In genomic region chr16:11984271-11984791, GRCm38 (mm10) we compare ENCODE assay signal across 9 mouse cellular contexts. TPM values are rescaled to one million over a fixed set of nuclear protein-coding genes. Genes with fewer than 3 reads are reported as not detected.
A peak's percentile ranks its signal among the peaks of the same experiment; 100 is the strongest.
DNase-seq lines count a peak whose midpoint lies in the region; ATAC-seq lines count a peak whose summit lies in the region.
"Had no signal": no experiment of that assay in that cellular context is flagged by ENCODE, and none has a peak within 500 bp of the region (broad histone marks: within the 10 kb centered on the region; RNA-seq: fewer than 3 reads in every experiment).

No protein-coding gene starts in this region.

- H3K9me3 ChIP-seq in midbrain, embryonic 12.5 days = no peaks in the 10 kb centered on the region

- peak overlapping the region; percentile 60 for H3K4me3 ChIP-seq in midbrain, embryonic 12.5 days

- peaks cover 22% of the 10 kb centered on the region for H3K4me1 ChIP-seq in midbrain, embryonic 12.5 days

- no peaks in the 10 kb centered on the region for H3K36me3 ChIP-seq in midbrain, embryonic 12.5 days

- under 1% methylated on average over 73 of the region's 76 CpGs for WGBS in midbrain, embryonic 12.5 days

- H3K9ac ChIP-seq in midbrain, embryonic 12.5 days (replicated peaks) = peak overlapping the region; percentile 52

- 0 out of 2 replicates have a peak, but pooled peaks have one; percentile 12 for ATAC-seq in granulocyte monocyte progenitor cell, adult 5-6 weeks (replicated peaks; ENCODE audit: poor library complexity, severe bottlenecking)
- peak; percentile 84 for ATAC-seq in midbrain, embryonic 12.5 days (ENCODE audit: low FRiP score, low read depth)

- H3K4me2 ChIP-seq in midbrain, embryonic 12.5 days (replicated peaks) = peak overlapping the region; percentile 97

- DNase-seq in cerebellum, postnatal 10 days = peak; percentile 54 to 68
- no peak for DNase-seq in cerebellum, adult 8-10 months
- peak; percentile 49 for DNase-seq in right cerebral cortex, adult 18-20 months
- no peak for DNase-seq in right cerebral cortex, postnatal 10 days (ENCODE audit: low spot score in 2 of 2)
- DNase-seq in layer of hippocampus, postnatal 14 days (ENCODE audit: low spot score in 2 of 2) = peak; percentile 30 to 45
- DNase-seq in MN1 (ENCODE audit: low spot score) = no peak

- no peak overlapping the region for H3K27ac ChIP-seq in midbrain, embryonic 12.5 days (replicated peaks)

- H3K27me3 ChIP-seq in midbrain, embryonic 12.5 days = peaks cover 78% of the 10 kb centered on the region

RNA-seq across cellular contexts. Expression of gene Shisa9, which starts 0.4 kb away (rescaled TPM):
- not detected in 2 replicates for total RNA-seq in granulocyte monocyte progenitor cell, adult 5-6 weeks (2014; fragmentation: Nextera tagmentation)
- not detected in 2 replicates for total RNA-seq in granulocyte monocyte progenitor cell, adult 5-6 weeks (2017)
- 10 to 100 TPM; 37.3 to 47.8 TPM for total RNA-seq in layer of hippocampus, postnatal 14 days (2021)
- polyA plus RNA-seq in midbrain, embryonic 12.5 days (2016; fragmentation: Nextera tagmentation; extraction: Ambion mirVana) = 1.5 and 1.8 TPM in 2 replicates
- total RNA-seq: common myeloid progenitor, adult 5-6 weeks had no signal

Comparison
In these comparisons a context has a peak if more than half of its experiments do, and no peak if none do; other contexts are left out.
1. DNase-seq: peak in cerebellum, postnatal 10 days (2 of 2), right cerebral cortex, adult 18-20 months (single experiment) and layer of hippocampus, postnatal 14 days (2 of 2); none in cerebellum, adult 8-10 months (single experiment), right cerebral cortex, postnatal 10 days (0 of 2) and MN1 (single experiment).
2. RNA of gene Shisa9, which starts 0.4 kb away (total RNA-seq): 37.3 to 47.8 TPM in layer of hippocampus, postnatal 14 days; not detected in granulocyte monocyte progenitor cell, adult 5-6 weeks; every median in the first group is over 10 times any median in the second.